Mouse (Mus musculus): Measurements from ENCODE around the gene Nrxn3.

DNA sequence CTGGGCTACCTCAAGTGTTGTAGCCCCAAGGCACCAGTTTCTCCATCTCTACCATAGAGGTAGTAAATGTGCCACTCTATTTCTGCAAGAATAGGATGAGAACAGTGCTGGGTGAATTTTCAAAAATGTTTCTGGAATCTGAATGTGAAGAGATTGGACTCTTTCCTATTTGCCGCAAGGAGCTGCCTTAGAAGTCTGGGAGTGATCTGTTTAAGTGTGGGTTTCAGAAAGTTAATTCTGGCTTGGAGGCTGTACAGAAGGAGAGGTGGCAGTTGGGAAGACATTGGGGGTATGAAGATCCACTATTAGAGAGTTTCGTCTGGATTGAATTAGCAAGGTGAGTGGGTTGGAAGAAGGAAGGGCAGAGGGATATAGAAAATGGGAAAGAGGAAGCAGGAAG lies 52.0 kb downstream of the Nrxn3 start:
- TF ChIP-seq POLR2A (IDR thresholded peaks at IDR 0.05; ENCODE audit: borderline replicate concordance, low read depth, low read length) (no peak), CTCF (IDR thresholded peaks at IDR 0.05; ENCODE audit: low read depth, low read length) (no peak)
